Mouse (Mus musculus) heart, adult 2 months (tissue): ENCODE results near the gene Polr2l. TPM values are rescaled to one million over a fixed set of nuclear protein-coding genes. Genes with fewer than 3 reads are reported as not detected.

Experiments
- DNase-seq, 2 experiments: peaks; one replicate each; pipeline ENCODE4 v3.0.0; 2021
- H3K27ac ChIP-seq: fragments of 200-600 bp; 2 replicates; pipeline ENCODE4 v1.8.1; 2022
- H3K27me3 ChIP-seq: fragments of 200-500 bp; 2 replicates; pipeline ENCODE4 v1.6.1; 2012; ENCODE audit warnings: mild to moderate bottlenecking, low read length, inconsistent platforms, mixed read lengths; ENCODE audit not compliant: control insufficient read depth, insufficient read depth
- H3K36me3 ChIP-seq: fragments of 200-500 bp; 2 replicates; pipeline ENCODE4 v1.6.1; 2012; ENCODE audit warnings: low read length, inconsistent platforms; ENCODE audit not compliant: control insufficient read depth, insufficient read depth
- H3K4me1 ChIP-seq: fragments of 200-500 bp; 2 replicates; pipeline ENCODE4 v1.6.1; 2011; ENCODE audit warnings: low read length; ENCODE audit not compliant: control insufficient read depth, insufficient read depth
- H3K4me3 ChIP-seq: fragments of 200-600 bp; 2 replicates; pipeline ENCODE4 v1.8.1; 2022
- H3K79me2 ChIP-seq: fragments of 200-500 bp; replicated peaks from 2 replicates; pipeline ENCODE4 v1.6.1; 2012; ENCODE audit warnings: mild to moderate bottlenecking, inconsistent platforms, low read length, moderate library complexity, mixed read lengths; ENCODE audit not compliant: control insufficient read depth, insufficient read depth
- H3K9ac ChIP-seq: fragments of 200-500 bp; 2 replicates; pipeline ENCODE4 v1.6.1; 2012; ENCODE audit warnings: low read depth, mild to moderate bottlenecking, control low read depth, inconsistent platforms, low read length, mixed read lengths
- CTCF ChIP-seq: fragments of 200-600 bp; IDR thresholded peaks from 2 replicates; pipeline ENCODE4 v1.8.1; 2022; ENCODE audit warnings: antibody characterized with exemption, mild to moderate bottlenecking, moderate library complexity
- EP300 ChIP-seq: fragments of 200-500 bp; IDR thresholded peaks from 2 replicates; pipeline ENCODE4 v1.6.1; 2011; ENCODE audit warnings: low read depth, low read length, control low read depth; ENCODE audit not compliant: insufficient read depth
- POLR2A ChIP-seq: fragments of 200-500 bp; IDR thresholded peaks from 2 replicates; pipeline ENCODE4 v1.6.1; 2011; ENCODE audit warnings: mild to moderate bottlenecking, low read depth, low read length, control low read depth; ENCODE audit not compliant: insufficient read depth
- WGBS: fragments of 180-500 bp; shearing (Covaris S2); methylation state at CpG from one replicate; pipeline ENCODE4 v1.1.7; 2018; 5-methylcytosine and 5-hydroxymethylcytosine counted together
- intact Hi-C: fragments of 180-260 bp; cut with DNase I; formaldehyde crosslinking; loops from one replicate; pipeline ENCODE4 v1.15.1; 2025
- polyA plus RNA-seq: library from polyadenylated mRNA; depleted of rRNA; stranded (reverse); fragments of >200 nt; gene quantifications from 2 replicates; pipeline ENCODE4 v1.2.3, GENCODE M21; 2012
- total RNA-seq, 2 experiments: library from RNA; stranded (reverse); gene quantifications; 2 replicates each; pipeline ENCODE4 v1.2.3; 2021

The Polr2l gene
- total and polyA plus RNA-seq, 3 experiments = 62.6 to 82.8 (median 71.7) TPM

GRCm38 (mm10) chr7:141465388-141466044 is 9.4 kb downstream of the Polr2l start:
- intact Hi-C loops = no loop called here
- Histone ChIP-seq H3K27me3 (no peaks in the 10 kb centered on the region), H3K4me1 (peaks cover 26% of the 10 kb centered on the region)

GRCm38 (mm10) chr7:141464603-141465201 is 10.2 kb downstream of the Polr2l start:
- no peaks in the 10 kb centered on the region for H3K27me3 ChIP-seq
- H3K4me1 ChIP-seq = peaks cover 32% of the 10 kb centered on the region
- no peaks in the 10 kb centered on the region; the same call in 1 of the 2 replicates for H3K79me2 ChIP-seq
- peak overlapping the region; percentile 75 for H3K9ac ChIP-seq
- intact Hi-C loops = no loop called here
- H3K27ac ChIP-seq = peak overlapping the region; percentile 97
- TF ChIP-seq POLR2A (0 out of 2 replicates have a peak, but pooled peaks have one; percentile 31), EP300 (no peak)
- H3K4me3 ChIP-seq = peak overlapping the region; percentile 52
- WGBS = 31% methylated on average over 38 of the region's 38 CpGs
- peak in 1 of 2 experiments; percentile 62 for DNase-seq
- peaks cover 2% of the 10 kb centered on the region; the same call in 1 of the 2 replicates for H3K36me3 ChIP-seq

More at GRCm38 (mm10) chr7:141465388-141466044, 9.4 kb downstream of the Polr2l start:
- H3K79me2 ChIP-seq = no peaks in the 10 kb centered on the region; the same call in 1 of the 2 replicates
- peak overlapping the region; percentile 63 for H3K27ac ChIP-seq
- WGBS = 39% methylated on average over 10 of the region's 10 CpGs
- TF ChIP-seq CTCF (no peak), EP300 (no peak), POLR2A (no peak)
- DNase-seq = peak in 1 of 2 experiments; percentile 59
- peaks cover under 1% of the 10 kb centered on the region; the same call in 1 of the 2 replicates for H3K36me3 ChIP-seq
- H3K9ac ChIP-seq = peak overlapping the region; percentile 32
- peak overlapping the region; percentile 52; the same call in 1 of the 2 replicates for H3K4me3 ChIP-seq

- H3K79me2 ChIP-seq = no peaks in the 10 kb centered on the region; the same call in 1 of the 2 replicates
- H3K4me1 ChIP-seq = peaks cover 28% of the 10 kb centered on the region
- H3K27ac ChIP-seq = peak overlapping the region; percentile 97
- peak overlapping the region; percentile 75 for H3K9ac ChIP-seq
- intact Hi-C loops = no loop called here
- peak overlapping the region; percentile 83 for H3K4me3 ChIP-seq
- peak; percentile 81 to 86 for DNase-seq
- H3K27me3 ChIP-seq = no peaks in the 10 kb centered on the region
- TF ChIP-seq POLR2A (peak; percentile 91), EP300 (peak; percentile 90; the same call in 1 of the 2 replicates), CTCF (no peak)
- peaks cover 2% of the 10 kb centered on the region; the same call in 1 of the 2 replicates for H3K36me3 ChIP-seq
- WGBS = 41% methylated on average over 12 of the region's 12 CpGs
Observed at GRCm38 (mm10) chr7:141463824-141464602, 10.9 kb downstream of the Polr2l start.

DNA sequence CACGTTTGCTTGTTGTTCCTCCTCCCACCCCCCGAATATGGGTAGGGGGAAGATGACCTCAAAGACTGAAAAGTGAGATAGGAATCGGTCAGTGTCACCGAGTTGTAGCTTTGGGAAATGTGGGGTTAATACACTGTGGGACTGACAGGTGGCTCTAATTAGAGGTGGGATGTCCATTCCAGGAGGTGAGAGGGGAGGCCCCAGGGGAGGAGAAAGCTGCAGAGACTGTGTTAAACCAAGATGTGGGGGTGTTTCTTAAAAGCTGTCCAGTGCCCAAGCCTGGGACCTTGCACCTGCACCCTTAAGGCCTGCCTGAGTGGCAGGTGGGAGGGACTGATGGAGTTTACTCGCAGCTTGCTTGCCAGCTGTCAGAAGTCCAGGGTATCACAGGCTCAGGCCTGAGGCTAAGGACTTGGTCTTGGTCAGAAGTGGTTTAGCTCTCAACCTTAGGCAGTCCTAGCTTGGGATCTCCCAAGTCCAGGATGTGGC is 12.6 kb downstream of the Polr2l start:
- peaks cover 27% of the 10 kb centered on the region for H3K4me1 ChIP-seq
- H3K9ac ChIP-seq = peak overlapping the region; percentile 88
- H3K79me2 ChIP-seq = no peaks in the 10 kb centered on the region; the same call in 1 of the 2 replicates
- peaks cover 5% of the 10 kb centered on the region; the same call in 1 of the 2 replicates for H3K36me3 ChIP-seq
- H3K27me3 ChIP-seq = no peaks in the 10 kb centered on the region
- H3K4me3 ChIP-seq = peak overlapping the region; percentile 83
- intact Hi-C loops = no loop called here
- TF ChIP-seq CTCF = no peak
- no peak for TF ChIP-seq EP300
- 16% methylated on average over 5 of the region's 5 CpGs for WGBS
- H3K27ac ChIP-seq = peak overlapping the region; percentile 97
- DNase-seq = peak in 1 of 2 experiments; percentile 63

GRCm38 (mm10) chr7:141461521-141462332 is 13.2 kb downstream of the Polr2l start:
- H3K36me3 ChIP-seq = peaks cover 5% of the 10 kb centered on the region; the same call in 1 of the 2 replicates
- TF ChIP-seq EP300 = no peak
- peak; percentile 61 for TF ChIP-seq CTCF
- H3K9ac ChIP-seq = peak overlapping the region; percentile 88
- no peaks in the 10 kb centered on the region; the same call in 1 of the 2 replicates for H3K79me2 ChIP-seq
- no peaks in the 10 kb centered on the region for H3K27me3 ChIP-seq
- peak overlapping the region; percentile 83 for H3K4me3 ChIP-seq
- peak in 1 of 2 experiments; percentile 72 for DNase-seq
- peak overlapping the region; percentile 97 for H3K27ac ChIP-seq
- peaks cover 29% of the 10 kb centered on the region for H3K4me1 ChIP-seq
- 1% methylated on average over 59 of the region's 59 CpGs for WGBS
- intact Hi-C loops = no loop called here
